Mouse (Mus musculus): ENCODE results near the gene Gm20388.
A peak's percentile ranks its signal among the peaks of the same experiment; 100 is the strongest.

The Gm20388 gene

DNA sequence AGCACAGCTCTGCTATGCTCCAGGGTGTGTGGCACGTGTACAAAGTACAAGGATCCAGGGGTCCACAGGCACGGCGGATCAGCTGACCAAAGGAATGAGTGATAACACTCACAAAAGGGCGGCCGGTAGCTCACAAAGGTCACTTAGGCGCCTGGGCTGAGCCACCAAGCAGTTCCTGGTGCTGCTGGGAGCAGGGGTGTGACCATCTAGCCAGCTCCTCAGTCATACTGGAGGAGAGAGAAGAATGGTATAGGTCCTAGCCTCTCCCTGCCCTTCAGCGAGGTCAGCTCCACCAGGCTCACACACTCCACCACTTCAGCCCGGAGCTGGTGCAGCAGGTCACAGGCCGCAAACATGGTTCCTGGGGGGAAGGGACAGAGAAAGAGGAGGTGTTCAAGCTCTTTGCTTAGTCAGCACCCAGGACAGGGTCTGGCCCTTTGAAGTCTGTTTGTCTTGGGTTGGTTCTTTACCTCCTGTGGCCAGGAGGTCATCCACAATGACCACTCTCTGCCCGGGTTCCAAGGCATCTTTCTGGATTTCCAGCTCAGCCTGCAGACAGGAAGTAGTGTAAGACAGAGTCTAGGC is 2664.1 kb downstream of the Gm20388 start:
- DNase-seq, result peak in 1 of 2 experiments; percentile 50

DNA sequence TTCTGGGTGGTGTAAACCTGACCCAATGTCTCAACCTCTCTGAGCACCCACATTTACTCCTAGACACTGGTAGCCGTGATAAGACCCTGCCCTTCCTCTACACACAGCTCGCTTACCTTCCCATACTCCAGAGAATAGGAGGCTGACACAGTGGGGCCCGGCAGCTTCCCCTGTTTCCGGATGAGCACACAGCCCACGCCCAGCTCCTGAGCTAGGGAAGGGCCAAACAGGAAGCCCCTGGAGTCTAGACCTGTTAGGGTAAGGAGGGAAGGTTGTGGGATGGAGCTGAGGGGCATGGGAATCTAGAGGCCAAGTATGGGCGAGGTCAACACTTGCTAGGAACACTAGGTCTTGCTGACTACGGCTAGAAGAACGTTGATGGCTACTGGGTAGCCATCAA is 2664.6 kb downstream of the Gm20388 start:
- no peak for DNase-seq

DNA sequence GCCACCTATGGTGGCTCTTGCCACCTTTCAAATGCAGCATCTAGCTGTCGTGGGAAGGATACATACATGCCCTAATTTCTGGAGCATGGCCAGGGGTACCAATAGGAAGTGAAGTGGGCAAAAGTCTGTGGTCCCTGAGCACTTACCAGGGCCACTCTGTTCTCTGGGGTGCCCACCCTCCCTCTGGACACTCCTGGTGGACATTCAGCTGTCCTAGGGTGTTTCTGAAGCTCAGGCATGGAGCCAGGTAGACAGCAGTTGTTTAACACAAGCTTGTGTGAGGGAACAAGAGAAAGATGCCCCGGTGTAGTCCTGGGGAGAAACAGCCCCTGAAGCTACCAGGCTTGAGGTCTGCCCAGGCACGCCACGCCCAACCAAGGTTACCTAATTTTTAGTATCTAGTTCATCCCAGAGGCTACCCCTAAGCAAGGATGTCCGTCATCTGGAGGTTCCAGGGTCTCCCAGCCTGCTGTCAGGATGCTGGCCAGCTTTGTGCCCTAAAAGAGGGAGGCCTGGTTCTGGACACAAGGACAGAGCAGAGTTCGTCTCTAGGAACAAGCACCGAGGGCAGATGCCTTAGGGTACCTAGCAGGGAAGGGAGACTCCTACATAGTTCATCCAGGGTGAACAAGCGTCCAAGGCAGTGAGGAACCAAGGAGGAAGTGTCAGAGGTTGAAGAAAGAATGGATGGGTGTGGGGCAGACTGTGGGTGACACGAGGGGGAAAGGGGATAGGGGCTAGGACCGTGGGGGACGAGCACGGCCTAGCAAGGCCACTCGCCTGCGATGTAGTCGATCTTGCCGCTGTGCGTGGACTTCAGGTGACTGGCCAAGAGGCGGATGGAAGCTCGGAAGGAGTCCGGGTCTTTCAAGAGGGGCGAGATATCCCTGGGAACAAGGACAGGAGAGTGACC is 2665.3 kb downstream of the Gm20388 start:
- DNase-seq, result no peak

DNA sequence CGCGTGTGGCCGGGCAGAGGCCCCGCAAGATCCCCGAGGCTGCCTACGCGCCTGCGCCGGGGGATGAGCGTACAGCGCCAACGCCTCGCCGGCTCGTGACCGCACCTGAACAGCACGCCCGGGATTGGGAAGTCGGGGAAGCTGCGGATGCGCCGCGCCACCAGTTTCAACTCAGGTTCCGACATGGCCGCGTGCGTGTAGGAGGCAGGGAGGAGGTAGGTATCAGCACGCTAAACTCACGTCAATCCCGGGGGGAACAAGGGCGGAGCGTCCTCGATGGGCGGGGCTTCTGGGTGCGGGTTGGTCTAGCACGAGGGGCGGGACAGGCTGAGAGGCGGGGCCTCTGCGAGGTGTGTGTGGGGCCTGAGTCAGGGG is 2666.0 kb downstream of the Gm20388 start, which contains the start of gene Aprt:
Aprt (minus strand) TSS at position 262 of the 375 bp plus-strand sequence.
- peak; percentile 95 to 98 for DNase-seq

DNA sequence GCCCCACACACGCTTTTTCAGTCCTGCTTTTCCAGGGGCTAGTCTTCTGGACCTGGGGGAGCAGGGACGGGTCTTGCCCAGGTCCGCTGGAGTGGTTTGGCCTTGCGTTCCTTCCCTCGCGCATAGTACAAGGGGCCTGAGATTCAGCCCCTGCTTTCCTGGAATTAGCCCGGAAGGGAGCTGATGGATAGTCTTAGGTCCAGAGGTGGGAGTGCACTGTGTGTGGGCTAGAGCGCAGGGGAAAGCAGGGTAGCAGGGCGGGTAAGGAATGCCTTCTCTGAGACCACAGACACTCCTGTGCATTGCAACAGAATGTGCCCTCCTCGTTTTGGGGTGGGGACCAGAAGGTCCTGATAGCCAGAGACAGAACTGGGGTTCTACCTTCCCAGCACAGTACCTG is 2666.5 kb downstream of the Gm20388 start:
- DNase-seq, result no peak

DNA sequence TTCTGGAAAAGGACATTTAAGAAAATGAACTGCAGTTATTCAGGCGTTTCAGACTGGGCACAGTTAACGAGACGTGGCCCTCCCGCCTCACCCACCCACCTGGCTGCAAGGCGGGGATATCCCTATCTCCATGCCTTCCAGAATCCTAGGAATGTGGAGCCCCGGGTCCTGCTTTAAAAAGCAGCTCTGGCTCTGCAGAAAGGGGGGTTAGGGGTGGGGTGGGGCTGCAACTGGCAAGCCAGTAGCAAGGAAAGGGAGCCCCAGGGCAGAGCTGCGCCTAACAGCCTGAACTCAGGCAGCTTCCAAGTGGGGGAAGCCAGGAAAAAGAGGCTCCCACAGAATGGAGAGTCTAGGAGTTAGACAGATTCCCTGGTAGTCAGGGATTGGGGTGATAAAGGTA is 2668.6 kb downstream of the Gm20388 start:
- DNase-seq, result no peak

DNA sequence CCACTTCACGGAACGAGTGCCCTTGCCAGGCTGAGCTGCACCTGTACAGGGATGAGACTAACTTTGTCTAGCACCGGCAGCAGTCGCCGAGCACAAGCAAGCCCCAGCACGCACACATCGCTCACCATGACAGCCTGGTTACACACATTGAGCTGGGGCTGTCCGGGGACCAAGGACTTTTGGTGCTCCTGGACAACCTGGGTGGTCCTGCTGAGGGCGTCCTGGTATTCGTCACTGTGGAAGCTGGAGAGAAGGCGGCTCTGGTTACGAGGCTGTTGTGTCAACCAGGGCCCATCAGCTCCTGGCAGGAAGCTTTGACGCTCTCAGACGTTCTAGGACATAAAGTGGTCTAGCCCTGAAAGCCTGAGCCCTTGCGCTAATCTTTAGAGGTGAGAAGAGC is 2670.3 kb downstream of the Gm20388 start:
- no peak for DNase-seq

DNA sequence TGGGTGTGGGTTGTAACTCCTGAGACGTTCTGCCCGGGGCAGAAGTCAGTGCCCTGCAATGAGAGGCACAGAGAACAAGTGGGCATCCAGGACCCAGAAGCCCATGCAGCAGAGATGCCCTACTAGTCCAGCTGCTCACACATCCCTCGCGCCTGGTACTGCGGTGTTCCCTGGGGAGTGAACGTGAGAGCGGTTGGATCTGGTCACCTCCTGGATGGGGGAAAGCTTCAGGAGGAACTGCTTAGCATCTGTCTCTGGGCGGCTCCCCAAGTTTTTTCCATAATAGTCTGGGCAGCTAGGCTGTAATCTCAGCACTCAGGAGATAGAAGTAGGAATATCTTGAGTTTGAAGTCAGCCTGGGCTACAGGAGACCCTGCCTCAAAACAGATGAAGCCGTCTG is 2674.3 kb downstream of the Gm20388 start:
- no peak for DNase-seq

DNA sequence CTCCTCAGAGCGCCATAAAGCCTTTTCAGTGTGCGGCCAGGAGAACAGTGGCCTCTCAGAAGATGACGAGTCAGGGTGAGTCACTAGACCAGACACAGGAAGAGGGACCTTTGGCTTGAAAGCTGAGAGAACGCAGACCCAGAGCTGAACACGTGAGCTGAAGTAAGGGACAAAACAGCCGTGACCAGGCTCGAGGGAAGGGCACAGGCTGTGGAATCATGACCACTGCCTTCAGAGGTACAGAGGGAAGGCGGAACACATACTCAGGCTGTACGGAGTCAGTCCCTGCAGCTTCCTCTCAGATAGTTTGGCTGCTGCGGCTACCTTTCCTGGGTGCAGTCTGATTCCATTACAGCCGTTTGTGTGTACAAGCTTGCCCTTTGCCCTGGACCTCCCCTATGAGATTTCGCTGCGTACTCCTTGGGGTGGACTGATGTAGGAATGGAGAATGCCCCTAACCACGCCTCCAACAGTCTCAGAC is 2674.8 kb downstream of the Gm20388 start:
- no peak for DNase-seq

DNA sequence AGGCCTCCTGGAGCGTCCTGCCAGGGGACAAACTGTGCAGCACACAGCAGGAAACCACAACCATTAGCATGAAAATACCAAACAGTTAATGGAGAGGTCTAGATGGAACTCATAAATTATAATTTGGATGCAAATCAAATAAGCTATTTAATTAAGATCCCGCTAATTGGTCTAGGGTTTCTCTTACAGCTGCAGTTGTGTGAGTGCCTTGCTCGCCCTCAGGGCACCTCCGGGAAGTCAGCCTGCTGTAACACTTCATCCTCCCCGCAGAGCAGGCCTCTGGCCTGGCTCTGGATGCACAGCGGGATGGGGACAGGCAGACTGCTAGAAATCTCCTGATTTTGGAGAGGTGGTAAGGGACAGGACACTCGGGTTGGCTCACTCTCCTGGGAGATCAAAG is 2675.5 kb downstream of the Gm20388 start:
- no peak for DNase-seq

DNA sequence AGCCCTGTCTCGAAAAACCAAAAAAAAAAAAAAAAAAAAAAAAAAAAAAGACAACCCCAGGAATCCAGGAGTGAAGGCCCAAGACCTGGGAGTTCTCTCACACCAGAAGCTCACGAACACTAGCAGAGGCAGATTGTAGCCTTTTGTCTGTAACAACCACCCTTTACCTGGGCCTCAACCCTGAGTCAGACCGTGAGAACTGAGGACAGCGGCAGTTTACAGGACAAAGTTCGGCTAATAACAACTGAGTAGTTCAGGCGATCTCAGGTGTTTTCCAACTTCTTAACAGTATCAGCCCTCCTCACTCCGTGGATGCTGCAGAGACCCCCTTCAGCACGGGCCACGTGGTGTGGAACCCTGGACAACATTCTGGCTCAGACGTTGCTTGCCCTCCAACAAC is 2676.1 kb downstream of the Gm20388 start:
- DNase-seq, result no peak

DNA sequence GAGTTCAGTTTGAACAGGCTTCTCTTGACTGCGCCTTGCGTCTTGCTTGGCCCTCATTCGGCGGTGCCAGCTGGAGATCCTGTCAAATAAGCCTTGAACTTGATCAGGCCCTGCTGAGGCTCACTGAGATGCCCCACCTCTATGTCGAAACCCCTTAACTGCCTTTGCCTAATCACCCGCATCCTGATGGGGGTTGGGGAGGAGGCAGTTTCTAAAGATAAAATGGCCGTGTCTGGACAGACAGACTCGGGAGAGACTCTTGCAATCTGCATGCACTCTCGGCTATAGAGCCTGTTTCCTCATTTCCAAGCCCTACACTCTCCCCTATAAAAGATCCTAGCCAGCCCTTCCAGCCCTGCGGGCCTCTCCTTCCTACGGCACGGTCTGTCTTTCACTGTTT is 2682.6 kb downstream of the Gm20388 start:
- DNase-seq, result no peak

DNA sequence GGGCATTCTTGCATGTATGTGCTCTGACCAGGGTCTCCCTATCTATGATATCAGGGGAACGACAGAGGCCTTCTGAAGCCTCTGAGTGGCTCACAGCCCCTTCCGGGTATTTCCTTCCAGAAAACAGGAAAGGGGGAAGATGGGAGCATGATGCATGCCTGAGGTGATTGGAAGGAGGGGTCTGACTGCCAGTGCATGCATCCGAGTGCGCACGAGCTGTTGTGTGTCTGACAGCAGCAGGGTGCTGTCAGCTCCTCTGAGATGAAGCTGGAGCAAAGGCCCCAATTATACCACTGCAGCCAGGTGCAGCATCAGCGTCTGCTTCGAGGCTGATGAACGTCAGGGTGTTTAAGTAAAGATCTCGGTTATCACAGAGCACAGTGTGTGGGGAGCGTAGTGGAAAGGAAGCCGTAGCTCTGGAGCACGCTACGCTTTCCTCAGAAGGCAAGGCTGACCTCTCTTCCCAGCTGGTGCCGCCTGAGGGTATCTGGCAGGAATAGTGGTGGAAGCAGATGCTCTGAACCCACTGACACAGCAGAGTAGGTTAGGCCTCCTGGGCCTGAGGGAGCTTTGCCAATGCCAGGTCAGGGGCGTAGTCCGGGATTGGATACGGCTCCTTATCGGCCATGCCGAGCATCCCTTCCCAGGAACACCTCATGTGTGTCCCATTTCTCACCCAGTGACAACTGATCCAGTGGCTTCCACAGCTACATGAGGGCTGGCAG is 2683.3 kb downstream of the Gm20388 start:
- DNase-seq, result no peak

DNA sequence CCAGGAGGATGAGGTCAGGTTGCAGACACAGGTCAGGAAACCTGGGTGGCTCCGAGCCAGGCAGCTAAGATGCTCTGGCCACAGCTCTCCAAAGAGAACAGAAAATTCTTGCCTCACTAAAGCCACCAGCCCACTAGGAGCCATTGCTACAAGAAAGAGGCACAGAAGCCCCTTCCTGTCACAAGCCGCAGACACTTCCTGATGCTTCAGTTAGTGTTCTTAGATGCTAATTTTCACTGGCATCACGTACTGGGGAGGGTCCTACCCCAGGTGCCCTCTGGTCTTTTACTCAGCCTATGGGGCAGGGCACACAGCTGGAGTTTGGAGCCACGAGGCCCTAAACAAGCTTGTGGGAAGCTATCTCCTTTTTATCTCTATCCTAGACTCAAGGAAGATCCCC is 2685.4 kb downstream of the Gm20388 start:
- DNase-seq, result no peak

DNA sequence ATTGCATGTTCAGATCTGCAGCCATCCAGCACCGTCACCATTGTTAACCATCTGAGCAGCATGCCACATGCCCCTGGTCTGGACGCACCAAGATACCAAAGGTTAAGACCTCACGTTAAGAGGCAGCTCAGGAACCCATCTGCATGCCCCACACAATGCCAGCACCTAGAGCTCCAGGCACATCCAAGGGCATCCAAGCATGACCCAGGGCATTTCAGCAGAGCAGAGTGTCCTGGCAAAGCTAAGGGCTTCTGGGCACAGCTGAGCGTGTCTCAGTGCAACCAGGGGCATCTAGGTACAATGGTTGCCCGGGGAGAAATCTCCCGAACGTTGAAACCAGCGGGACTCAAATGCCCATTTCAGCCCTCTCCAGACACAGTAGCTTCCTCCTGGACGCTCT is 2690.0 kb downstream of the Gm20388 start:
- peak; percentile 77 to 80 for DNase-seq

DNA sequence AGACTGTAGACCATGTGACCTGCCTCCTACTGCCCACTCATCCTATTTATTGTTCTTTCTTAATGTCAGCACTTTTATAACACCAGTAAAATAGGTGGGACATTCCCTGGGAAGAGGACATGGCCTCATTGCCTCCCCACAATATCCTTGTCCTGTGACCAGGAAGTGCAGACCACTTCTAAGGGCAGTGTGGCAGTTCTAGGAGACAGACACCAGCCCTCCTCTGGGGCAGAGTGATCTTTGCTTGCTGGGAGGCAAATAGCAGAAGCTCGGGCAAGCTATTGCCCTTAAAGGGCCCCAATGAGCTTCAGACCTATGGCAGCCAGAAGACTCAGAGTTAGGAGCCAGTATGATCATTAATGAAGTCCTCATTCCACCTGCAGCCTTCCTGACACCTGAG is 2694.0 kb downstream of the Gm20388 start:
- DNase-seq, result no peak

DNA sequence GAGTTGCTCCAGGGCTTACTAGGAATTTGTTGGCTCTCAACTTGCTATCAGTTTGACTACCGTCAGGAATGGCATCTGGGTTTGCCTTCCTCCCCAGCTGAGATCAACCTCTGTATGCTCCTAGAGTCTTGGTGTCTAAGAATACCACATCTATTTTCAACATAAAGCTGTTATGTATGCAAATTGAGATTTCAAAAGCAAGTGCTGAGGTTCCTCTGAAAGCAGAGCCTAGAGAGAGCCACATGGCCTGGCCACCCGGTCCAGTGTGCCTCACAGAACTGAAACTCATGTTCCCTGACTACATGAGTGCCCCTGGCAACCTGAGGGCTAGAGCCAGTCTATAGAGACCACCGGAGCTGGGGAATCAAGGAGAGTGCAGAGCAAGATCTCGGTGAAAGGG is 2694.7 kb downstream of the Gm20388 start:
- DNase-seq, result no peak

DNA sequence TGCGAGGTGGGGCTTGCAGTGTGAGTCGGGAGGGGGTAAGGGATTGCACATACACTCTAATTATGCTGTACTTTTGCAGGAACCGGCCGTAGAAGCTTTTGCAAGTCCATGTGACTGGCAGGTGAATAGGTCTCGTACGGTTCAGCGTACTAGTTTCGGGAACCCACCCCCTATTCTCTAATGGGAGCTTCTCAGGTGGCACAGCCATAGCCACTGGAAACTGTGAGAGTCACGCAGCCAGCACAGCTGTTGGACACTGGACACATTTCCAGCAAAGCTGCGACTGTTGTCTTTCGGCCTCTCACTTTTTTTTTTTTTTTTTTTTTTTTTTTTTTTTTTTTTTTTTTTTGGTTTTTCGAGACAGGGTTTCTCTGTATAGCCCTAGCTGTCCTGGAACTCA is 2696.2 kb downstream of the Gm20388 start:
- DNase-seq, result no peak

DNA sequence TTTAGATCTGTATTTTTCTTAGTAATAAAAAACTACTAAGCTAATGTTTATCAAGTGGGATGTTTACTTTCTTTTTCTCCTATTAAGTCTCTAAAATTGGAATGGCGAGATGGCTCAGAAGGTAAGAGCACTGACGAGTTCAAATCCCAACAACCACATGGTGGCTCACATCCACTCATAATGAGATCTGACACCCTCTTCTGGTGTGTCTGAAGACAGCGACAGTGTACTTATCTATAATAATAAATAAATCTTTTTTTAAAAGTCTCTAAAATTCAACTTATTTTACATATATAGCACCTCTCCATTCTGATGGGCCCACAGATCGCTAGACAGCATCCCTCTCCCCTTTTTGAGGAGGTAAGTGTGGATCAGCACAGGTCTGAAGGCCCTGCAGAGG is 2699.6 kb downstream of the Gm20388 start:
- DNase-seq, result no peak

DNA sequence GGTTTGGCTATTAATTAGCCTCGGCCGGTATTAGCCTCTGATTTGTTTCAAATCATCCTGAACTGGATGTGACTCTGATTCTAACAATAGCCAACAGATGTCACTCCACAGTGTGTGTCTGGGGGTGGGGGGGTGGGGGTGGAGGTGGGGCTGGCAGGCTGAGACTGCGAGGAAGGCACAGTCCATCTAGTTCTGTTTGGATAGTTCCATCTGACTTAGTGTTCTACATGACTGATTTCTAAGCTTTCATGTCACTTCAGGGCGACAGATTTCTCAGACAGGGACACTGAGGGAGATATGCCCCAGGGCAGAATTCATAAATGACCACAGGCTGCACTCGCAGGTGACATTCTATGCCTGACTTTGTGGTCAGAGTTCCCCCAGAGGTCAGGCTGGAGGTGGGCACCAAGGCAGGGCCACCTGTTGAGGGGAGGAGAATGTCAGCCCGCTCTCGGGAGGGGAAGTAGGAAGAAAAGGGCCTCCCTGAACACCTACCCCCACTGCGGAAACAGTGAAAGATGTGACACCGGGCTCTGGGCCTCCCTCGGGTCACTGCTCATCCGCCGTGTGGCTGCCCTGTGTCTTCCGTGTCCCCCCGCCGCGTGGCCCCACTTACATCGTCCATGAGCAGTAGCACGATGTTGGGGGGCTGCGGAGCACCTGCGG is 2700.1 kb downstream of the Gm20388 start:
- peak in 1 of 2 experiments; percentile 39 for DNase-seq

DNA sequence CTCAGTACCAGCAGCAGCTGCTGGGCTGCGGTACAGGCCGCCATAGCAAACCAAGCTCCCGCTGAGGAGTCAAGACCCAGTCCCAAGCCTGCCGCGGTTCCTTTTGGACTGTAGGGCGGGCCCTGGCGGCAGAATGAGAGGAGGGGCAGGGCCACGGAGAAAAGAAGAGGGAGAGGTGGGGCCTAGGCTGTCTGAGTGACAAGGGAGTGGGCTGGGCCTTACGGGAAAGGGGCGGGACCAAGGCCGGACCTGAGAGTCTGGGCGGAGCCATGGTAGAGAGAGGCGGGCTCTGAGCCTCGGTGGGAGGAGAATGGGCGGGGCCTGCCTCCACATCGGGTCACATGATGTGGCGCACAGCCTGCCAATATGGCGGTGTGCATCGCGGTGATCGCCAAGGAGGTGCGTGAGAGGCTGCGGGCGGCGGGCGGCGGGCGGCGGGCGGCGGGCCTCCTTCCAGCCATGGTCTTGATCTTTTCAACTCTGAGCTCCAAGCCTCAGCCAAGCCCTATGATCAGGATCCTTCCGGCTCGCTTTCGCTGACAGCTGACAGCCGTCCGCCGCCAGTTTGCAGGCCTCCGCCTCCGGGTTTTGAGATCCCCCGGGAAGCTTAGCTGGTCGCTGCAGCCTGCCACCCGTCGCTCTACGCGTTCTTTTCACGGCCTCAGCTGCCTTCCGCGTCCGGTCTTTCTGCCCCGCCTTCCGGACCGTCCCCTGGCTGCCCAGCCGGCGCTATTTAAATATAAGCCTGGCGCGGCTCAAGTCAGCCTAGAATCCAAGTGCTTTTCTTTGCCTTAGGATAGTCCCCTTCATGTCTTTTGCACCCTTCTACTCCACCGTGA is 2700.9 kb downstream of the Gm20388 start, which contains the start of the genes Galns and Trappc2l:
Galns (minus strand) TSS at position 169 of the 839 bp plus-strand sequence.
Trappc2l (plus strand) TSS at position 346 of the 839 bp plus-strand sequence.
- peak; percentile 97 for DNase-seq

Measured in kidney, adult 8-10 months (tissue).